Mouse (Mus musculus) CH12.LX (cell line): ENCODE results near the gene Olfr411.

Experiments
- CHD1 ChIP-seq: IDR thresholded peaks from 2 replicates; pipeline ENCODE4 v1.6.1; 2012; ENCODE audit warnings: low read depth, low read length, improper control_type of control experiment, inconsistent platforms
- CTCF ChIP-seq, 2 experiments: IDR thresholded peaks in 1 of 2; conservative IDR thresholded peaks in 1 of 2; 2 replicates each; pipeline ENCODE4 v1.5.1; 2011 to 2012; ENCODE audit warnings: low read depth in 2 of 2, low read length in 2 of 2, improper control_type of control experiment in 1 of 2, inconsistent platforms in 1 of 2, mild to moderate bottlenecking in 1 of 2, moderate library complexity in 1 of 2
- E2F4 ChIP-seq: IDR thresholded peaks from 2 replicates; pipeline ENCODE4 v1.6.1; 2011; ENCODE audit warnings: low read depth, low read length, improper control_type of control experiment; ENCODE audit not compliant: insufficient replicate concordance
- EP300 ChIP-seq: IDR thresholded peaks from 2 replicates; pipeline ENCODE4 v1.6.1; 2011; ENCODE audit warnings: low read length, improper control_type of control experiment
- JUN ChIP-seq: IDR thresholded peaks from 2 replicates; pipeline ENCODE4 v1.6.1; 2011; ENCODE audit warnings: low read depth, mild to moderate bottlenecking, low read length, improper control_type of control experiment, moderate library complexity; ENCODE audit not compliant: insufficient read depth
- MEF2A ChIP-seq: IDR thresholded peaks from 2 replicates; pipeline ENCODE4 v1.6.1; 2014; ENCODE audit warnings: low read depth, mild to moderate bottlenecking, inconsistent platforms, low read length, improper control_type of control experiment, borderline replicate concordance
- MYC ChIP-seq: IDR thresholded peaks from 2 replicates; pipeline ENCODE4 v1.6.1; 2011; ENCODE audit warnings: low read depth, mild to moderate bottlenecking, improper control_type of control experiment, low read length
- NRF1 ChIP-seq: IDR thresholded peaks from 2 replicates; pipeline ENCODE4 v1.6.1; 2014; ENCODE audit warnings: low read depth, mild to moderate bottlenecking, inconsistent platforms, low read length, improper control_type of control experiment, moderate library complexity
- POLR2A ChIP-seq: IDR thresholded peaks from 2 replicates; pipeline ENCODE4 v1.6.1; 2011; ENCODE audit warnings: low read depth, mild to moderate bottlenecking, improper control_type of control experiment, low read length
- SMC3 ChIP-seq: IDR thresholded peaks from 2 replicates; pipeline ENCODE4 v1.6.1; 2011; ENCODE audit warnings: low read depth, low read length, improper control_type of control experiment
- TCF12 ChIP-seq: IDR thresholded peaks from 2 replicates; pipeline ENCODE4 v1.6.1; 2014; ENCODE audit warnings: low read depth, mild to moderate bottlenecking, inconsistent platforms, low read length, improper control_type of control experiment
- UBTF ChIP-seq: IDR thresholded peaks from 2 replicates; pipeline ENCODE4 v1.6.1; 2012; ENCODE audit warnings: low read depth, mild to moderate bottlenecking, inconsistent platforms, low read length, improper control_type of control experiment, moderate library complexity
- ZKSCAN1 ChIP-seq: IDR thresholded peaks from 2 replicates; pipeline ENCODE4 v1.6.1; 2012; ENCODE audit warnings: low read depth, inconsistent platforms, low read length, improper control_type of control experiment, borderline replicate concordance

- TF ChIP-seq TCF12 (no peak), CHD1 (no peak), JUN (no peak), SMC3 (no peak), MEF2A (no peak), CTCF (conservative IDR thresholded peaks at IDR 0.05 in 1 of 2, IDR thresholded peaks at IDR 0.05 in 1 of 2; ENCODE audit: low read depth in 2 of 2, low read length in 2 of 2) (no peak), UBTF (no peak), NRF1 (no peak), POLR2A (no peak), ZKSCAN1 (no peak), EP300 (no peak), E2F4 (no peak), MYC (no peak)
Observed at GRCm38 (mm10) chr11:74391899-74392298, 39.4 kb upstream of the Olfr411 start.
